29 mouse cellular contexts compared by ENCODE assay signal in genomic region chr3:57643191-57643590, GRCm38 (mm10). TPM values are rescaled to one million over a fixed set of nuclear protein-coding genes. Genes with fewer than 3 reads are reported as not detected.
"Had no signal": no experiment of that assay in that cellular context is flagged by ENCODE, and none has a peak within 500 bp of the region (broad histone marks: within the 10 kb centered on the region; RNA-seq: fewer than 3 reads in every experiment).

No protein-coding gene starts in this region.

- DNase-seq: cerebellum, postnatal 10 days; cerebellum, postnatal 14 days; cerebellum, postnatal 25 days; cerebellum, postnatal 36 days; embryo, embryonic 11 days; forebrain, postnatal 0 days; gastrocnemius, adult 2 months; gastrocnemius, postnatal 10 days; gastrocnemius, postnatal 14 days; gastrocnemius, postnatal 25 days; gastrocnemius, postnatal 36 days; heart, adult 11 months; heart, adult 18-20 months; heart, adult 2 months had no signal

- H3K27ac ChIP-seq: embryonic facial prominence, embryonic 10.5 days; embryonic facial prominence, embryonic 12.5 days; embryonic facial prominence, embryonic 13.5 days; embryonic facial prominence, embryonic 15.5 days; forebrain, embryonic 10.5 days; forebrain, embryonic 12.5 days; forebrain, embryonic 13.5 days; forebrain, embryonic 15.5 days; gastrocnemius, adult 2 months; heart, adult 2 months; heart, embryonic 10.5 days had no signal

- H3K4me3 ChIP-seq: embryonic facial prominence, embryonic 10.5 days; embryonic facial prominence, embryonic 12.5 days; embryonic facial prominence, embryonic 13.5 days; embryonic facial prominence, embryonic 15.5 days; erythroblast, embryonic 14.5 days; forebrain, embryonic 10.5 days; forebrain, embryonic 12.5 days; forebrain, embryonic 13.5 days; forebrain, embryonic 15.5 days; gastrocnemius, adult 2 months; heart, adult 2 months; heart, embryonic 10.5 days had no signal

RNA-seq across cellular contexts. Expression of gene Ankub1, which starts 49.4 kb away (rescaled TPM):
- total RNA-seq: common myeloid progenitor, adult 5-6 weeks; gastrocnemius, adult 18-20 months; gastrocnemius, adult 2 months; gastrocnemius, adult 8-10 months; gastrocnemius, postnatal 10 days; gastrocnemius, postnatal 14 days; gastrocnemius, postnatal 25 days; gastrocnemius, postnatal 36 days; granulocyte monocyte progenitor cell, adult 5-6 weeks; heart, adult 18-20 months; heart, adult 2 months; heart, adult 8-10 months had no signal
